Mouse (Mus musculus): ENCODE results near the gene Ehd1. TPM values are rescaled to one million over a fixed set of nuclear protein-coding genes. Genes with fewer than 3 reads are reported as not detected.

Gene Ehd1
- polyA plus RNA-seq, 1 experiment = 433 TPM

- no peaks in the 10 kb centered on the region for H3K79me2 ChIP-seq (ENCODE audit: control insufficient read depth, insufficient read depth)
- no peak overlapping the region for H3ac ChIP-seq (ENCODE audit: control insufficient read depth, insufficient read length)
- H3K36me3 ChIP-seq (ENCODE audit: control insufficient read depth, insufficient read depth) = no peaks in the 10 kb centered on the region
- no peaks in the 10 kb centered on the region for H3K27me3 ChIP-seq (ENCODE audit: control insufficient read depth, insufficient read depth, insufficient read length)
- no peak overlapping the region for H3K4me3 ChIP-seq
- TF ChIP-seq REST (IDR thresholded peaks at IDR 0.05; ENCODE audit: insufficient read depth, insufficient read length) = no peak
- TF ChIP-seq POLR2AphosphoS2 (IDR thresholded peaks at IDR 0.05; ENCODE audit: insufficient read length, low read depth) = no peak
- TF ChIP-seq TCF3 (IDR thresholded peaks at IDR 0.05; ENCODE audit: insufficient read length, low read depth) = no peak
- TF ChIP-seq TCF12 (IDR thresholded peaks at IDR 0.05; ENCODE audit: insufficient read depth, poor library complexity, severe bottlenecking) = no peak
- no peak for TF ChIP-seq SRF (IDR thresholded peaks at IDR 0.05; ENCODE audit: control insufficient read depth, insufficient read length, low read depth)
- TF ChIP-seq USF1 (IDR thresholded peaks at IDR 0.05; ENCODE audit: low read depth) = no peak
- no peak for TF ChIP-seq MYOD1 (IDR thresholded peaks at IDR 0.05; ENCODE audit: control insufficient read depth in 1 of 3, insufficient read length in 2 of 3, low read depth in 2 of 3)
- TF ChIP-seq E2F4 (IDR thresholded peaks at IDR 0.05; ENCODE audit: insufficient read depth) = no peak
- no peak for TF ChIP-seq POLR2A (IDR thresholded peaks at IDR 0.05; ENCODE audit: insufficient read length, low read depth)
- no peak for TF ChIP-seq MYOG (IDR thresholded peaks at IDR 0.05; ENCODE audit: control insufficient read depth in 1 of 3, insufficient read depth in 1 of 3, insufficient read length in 2 of 3, low read depth in 2 of 3)
- no peak for TF ChIP-seq CEBPB (IDR thresholded peaks at IDR 0.05; ENCODE audit: insufficient read depth, poor library complexity, severe bottlenecking)
- no peak for TF ChIP-seq MAX (IDR thresholded peaks at IDR 0.05; ENCODE audit: low read depth)
- H3K4me2 ChIP-seq (ENCODE audit: low read depth) = no peak overlapping the region
Measured at GRCm38 (mm10) chr19:6346661-6347060, 70.1 kb downstream of the Ehd1 start.

DNA sequence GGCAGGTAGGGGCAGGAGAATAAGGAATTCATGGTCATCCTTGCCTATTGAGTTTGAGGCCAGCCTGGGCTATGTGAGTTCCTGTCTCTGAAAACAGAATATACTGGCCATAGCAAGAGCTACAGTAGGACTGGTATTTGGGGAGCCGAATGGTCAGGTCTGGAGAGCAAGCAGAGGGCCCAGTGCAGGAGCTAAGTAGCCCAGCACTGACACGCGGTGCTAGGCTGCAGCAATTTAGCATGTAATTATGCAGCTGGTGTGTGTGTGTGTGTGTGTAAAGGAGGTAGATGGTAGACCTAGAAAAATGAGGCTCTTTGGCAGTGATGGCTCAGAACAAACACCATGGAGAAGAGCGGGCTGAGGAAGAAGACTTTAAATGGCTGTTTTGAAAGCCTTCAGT is 71.1 kb downstream of the Ehd1 start:
- H3ac ChIP-seq (ENCODE audit: control insufficient read depth, insufficient read length) = no peak overlapping the region
- H3K27me3 ChIP-seq (ENCODE audit: control insufficient read depth, insufficient read depth, insufficient read length) = no peaks in the 10 kb centered on the region
- H3K36me3 ChIP-seq (ENCODE audit: control insufficient read depth, insufficient read depth) = no peaks in the 10 kb centered on the region
- no peaks in the 10 kb centered on the region for H3K79me2 ChIP-seq (ENCODE audit: control insufficient read depth, insufficient read depth)
- H3K4me2 ChIP-seq (ENCODE audit: low read depth) = no peak overlapping the region
- TF ChIP-seq USF1 (IDR thresholded peaks at IDR 0.05; ENCODE audit: low read depth) = no peak
- TF ChIP-seq SRF (IDR thresholded peaks at IDR 0.05; ENCODE audit: control insufficient read depth, insufficient read length, low read depth) = no peak
- TF ChIP-seq MYOG (IDR thresholded peaks at IDR 0.05; ENCODE audit: control insufficient read depth in 1 of 3, insufficient read depth in 1 of 3, insufficient read length in 2 of 3, low read depth in 2 of 3) = no peak
- no peak for TF ChIP-seq POLR2A (IDR thresholded peaks at IDR 0.05; ENCODE audit: insufficient read length, low read depth)
- TF ChIP-seq CEBPB (IDR thresholded peaks at IDR 0.05; ENCODE audit: insufficient read depth, poor library complexity, severe bottlenecking) = no peak
- TF ChIP-seq E2F4 (IDR thresholded peaks at IDR 0.05; ENCODE audit: insufficient read depth) = no peak
- no peak for TF ChIP-seq POLR2AphosphoS2 (IDR thresholded peaks at IDR 0.05; ENCODE audit: insufficient read length, low read depth)
- TF ChIP-seq TCF12 (IDR thresholded peaks at IDR 0.05; ENCODE audit: insufficient read depth, poor library complexity, severe bottlenecking) = no peak
- TF ChIP-seq REST (IDR thresholded peaks at IDR 0.05; ENCODE audit: insufficient read depth, insufficient read length) = no peak
- H3K4me3 ChIP-seq = no peak overlapping the region

- TF ChIP-seq TCF12 (IDR thresholded peaks at IDR 0.05; ENCODE audit: insufficient read depth, poor library complexity, severe bottlenecking) = no peak
- TF ChIP-seq E2F4 (IDR thresholded peaks at IDR 0.05; ENCODE audit: insufficient read depth) = no peak
- TF ChIP-seq POLR2A (IDR thresholded peaks at IDR 0.05; ENCODE audit: insufficient read length, low read depth) = no peak
- TF ChIP-seq REST (IDR thresholded peaks at IDR 0.05; ENCODE audit: insufficient read depth, insufficient read length) = no peak
- no peak for TF ChIP-seq TCF3 (IDR thresholded peaks at IDR 0.05; ENCODE audit: insufficient read length, low read depth)
- no peak for TF ChIP-seq MAX (IDR thresholded peaks at IDR 0.05; ENCODE audit: low read depth)
- TF ChIP-seq USF1 (IDR thresholded peaks at IDR 0.05; ENCODE audit: low read depth) = no peak
- no peak for TF ChIP-seq MYOD1 (IDR thresholded peaks at IDR 0.05; ENCODE audit: control insufficient read depth in 1 of 3, insufficient read length in 2 of 3, low read depth in 2 of 3)
- TF ChIP-seq CEBPB (IDR thresholded peaks at IDR 0.05; ENCODE audit: insufficient read depth, poor library complexity, severe bottlenecking) = no peak
- no peak for TF ChIP-seq MYOG (IDR thresholded peaks at IDR 0.05; ENCODE audit: control insufficient read depth in 1 of 3, insufficient read depth in 1 of 3, insufficient read length in 2 of 3, low read depth in 2 of 3)
- no peak for TF ChIP-seq POLR2AphosphoS2 (IDR thresholded peaks at IDR 0.05; ENCODE audit: insufficient read length, low read depth)
- H3ac ChIP-seq (ENCODE audit: control insufficient read depth, insufficient read length) = no peak overlapping the region
- no peaks in the 10 kb centered on the region for H3K79me2 ChIP-seq (ENCODE audit: control insufficient read depth, insufficient read depth)
- H3K4me3 ChIP-seq = no peak overlapping the region
- H3K4me2 ChIP-seq (ENCODE audit: low read depth) = no peak overlapping the region
- no peaks in the 10 kb centered on the region for H3K27me3 ChIP-seq (ENCODE audit: control insufficient read depth, insufficient read depth, insufficient read length)
- no peaks in the 10 kb centered on the region for H3K36me3 ChIP-seq (ENCODE audit: control insufficient read depth, insufficient read depth)
Measured at GRCm38 (mm10) chr19:6348717-6349116, 72.2 kb downstream of the Ehd1 start.

DNA sequence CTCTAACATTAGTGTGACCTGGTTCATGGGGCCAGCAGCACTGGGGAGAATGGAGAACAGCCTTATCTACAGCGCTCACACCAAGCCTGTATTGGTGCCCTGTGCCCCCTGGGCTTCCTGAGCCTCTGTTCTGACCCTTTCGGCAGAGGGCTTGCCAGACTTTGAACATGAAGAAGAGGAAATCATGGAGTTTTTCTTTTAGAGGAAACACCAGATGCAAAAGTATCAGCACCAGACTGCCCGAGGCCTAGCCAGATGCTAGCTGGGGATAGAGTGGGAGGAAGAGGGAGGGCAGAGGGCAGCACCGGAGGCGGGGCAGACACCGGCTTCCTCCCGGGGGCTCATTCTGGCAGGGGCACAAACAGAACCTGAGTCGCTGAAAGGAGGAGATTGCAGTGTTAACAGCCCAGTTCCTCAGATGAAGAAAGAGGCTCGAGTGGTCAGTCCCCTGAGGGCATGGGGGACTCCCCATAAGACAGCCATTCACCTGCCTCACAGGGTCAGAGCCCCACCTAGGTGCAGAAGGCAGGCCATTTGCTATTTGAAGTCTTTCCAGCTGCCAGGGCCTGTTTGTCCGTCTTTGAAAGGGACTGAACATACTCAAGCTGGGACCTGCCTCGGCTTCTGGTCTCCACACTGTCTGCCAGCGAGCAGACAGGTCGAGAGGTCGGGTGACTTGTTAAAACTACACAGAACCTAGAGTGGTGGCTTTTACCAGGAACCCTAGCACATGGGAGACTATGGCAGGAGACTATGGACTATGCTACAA is 72.9 kb downstream of the Ehd1 start:
- Histone ChIP-seq H3K36me3 (ENCODE audit: control insufficient read depth, insufficient read depth) (no peaks in the 10 kb centered on the region), H3K4me2 (ENCODE audit: low read depth) (no peak overlapping the region), H3K79me2 (ENCODE audit: control insufficient read depth, insufficient read depth) (no peaks in the 10 kb centered on the region), H3ac (ENCODE audit: control insufficient read depth, insufficient read length) (no peak overlapping the region), H3K27me3 (ENCODE audit: control insufficient read depth, insufficient read depth, insufficient read length) (no peaks in the 10 kb centered on the region), H3K4me3 (no peak overlapping the region)
- TF ChIP-seq REST (IDR thresholded peaks at IDR 0.05; ENCODE audit: insufficient read depth, insufficient read length) = no peak
- no peak for TF ChIP-seq MYOG (IDR thresholded peaks at IDR 0.05; ENCODE audit: control insufficient read depth in 1 of 3, insufficient read depth in 1 of 3, insufficient read length in 2 of 3, low read depth in 2 of 3)
- TF ChIP-seq TCF3 (IDR thresholded peaks at IDR 0.05; ENCODE audit: insufficient read length, low read depth) = no peak
- no peak for TF ChIP-seq POLR2A (IDR thresholded peaks at IDR 0.05; ENCODE audit: insufficient read length, low read depth)
- no peak for TF ChIP-seq MYOD1 (IDR thresholded peaks at IDR 0.05; ENCODE audit: control insufficient read depth in 1 of 3, insufficient read length in 2 of 3, low read depth in 2 of 3)
- TF ChIP-seq MAX (IDR thresholded peaks at IDR 0.05; ENCODE audit: low read depth) = no peak
- TF ChIP-seq CEBPB (IDR thresholded peaks at IDR 0.05; ENCODE audit: insufficient read depth, poor library complexity, severe bottlenecking) = no peak
- no peak for TF ChIP-seq E2F4 (IDR thresholded peaks at IDR 0.05; ENCODE audit: insufficient read depth)
- no peak for TF ChIP-seq SRF (IDR thresholded peaks at IDR 0.05; ENCODE audit: control insufficient read depth, insufficient read length, low read depth)
- TF ChIP-seq TCF12 (IDR thresholded peaks at IDR 0.05; ENCODE audit: insufficient read depth, poor library complexity, severe bottlenecking) = no peak
- no peak for TF ChIP-seq USF1 (IDR thresholded peaks at IDR 0.05; ENCODE audit: low read depth)
- TF ChIP-seq POLR2AphosphoS2 (IDR thresholded peaks at IDR 0.05; ENCODE audit: insufficient read length, low read depth) = no peak

Other genes starting within 250 kb of the Ehd1 start
- gene Syvn1, start 230.1 kb upstream of the Ehd1 start, polyA plus RNA-seq (2012; fragmentation: generic; extraction: Trizol) = 24.3 TPM
- gene Mrpl49, start 218.9 kb upstream of the Ehd1 start, polyA plus RNA-seq (2012; fragmentation: generic; extraction: Trizol) = 43.0 TPM
- 2,772 TPM for gene Fau, start 218.9 kb upstream of the Ehd1 start, polyA plus RNA-seq (2012; fragmentation: generic; extraction: Trizol)
- 44.3 TPM for gene Znhit2, start 215.5 kb upstream of the Ehd1 start, polyA plus RNA-seq (2012; fragmentation: generic; extraction: Trizol)
- 37.1 TPM for gene Tm7sf2, start 208.4 kb upstream of the Ehd1 start, polyA plus RNA-seq (2012; fragmentation: generic; extraction: Trizol)
- 49.1 TPM for gene Vps51, start 199.5 kb upstream of the Ehd1 start, polyA plus RNA-seq (2012; fragmentation: generic; extraction: Trizol)
- 0.13 TPM for gene Tmem262, start 196.7 kb upstream of the Ehd1 start, polyA plus RNA-seq (2012; fragmentation: generic; extraction: Trizol)
- gene Gm28374, start 194.5 kb upstream of the Ehd1 start, polyA plus RNA-seq (2012; fragmentation: generic; extraction: Trizol) = 0.26 TPM
- gene Zfpl1, start 191.8 kb upstream of the Ehd1 start, polyA plus RNA-seq (2012; fragmentation: generic; extraction: Trizol) = 68.5 TPM
- 7.7 TPM for gene Cdca5, start 191.7 kb upstream of the Ehd1 start, polyA plus RNA-seq (2012; fragmentation: generic; extraction: Trizol)
- 0.07 TPM for gene AC131692.1, start 182.3 kb upstream of the Ehd1 start, polyA plus RNA-seq (2012; fragmentation: generic; extraction: Trizol)
- gene Naaladl1, start 170.9 kb upstream of the Ehd1 start, polyA plus RNA-seq (2012; fragmentation: generic; extraction: Trizol) = 0.11 TPM
- gene Sac3d1, start 158.1 kb upstream of the Ehd1 start, polyA plus RNA-seq (2012; fragmentation: generic; extraction: Trizol) = 27.5 TPM
- gene Snx15, start 148.4 kb upstream of the Ehd1 start, polyA plus RNA-seq (2012; fragmentation: generic; extraction: Trizol) = 18.5 TPM
- 0.05 TPM for gene Batf2, start 135.7 kb upstream of the Ehd1 start, polyA plus RNA-seq (2012; fragmentation: generic; extraction: Trizol)
- gene Arl2, start 135.2 kb upstream of the Ehd1 start, polyA plus RNA-seq (2012; fragmentation: generic; extraction: Trizol) = 110 TPM
- gene Majin, start 92.3 kb upstream of the Ehd1 start, polyA plus RNA-seq (2012; fragmentation: generic; extraction: Trizol) = not detected
- 0.40 TPM for gene Gpha2, start 50.3 kb upstream of the Ehd1 start, polyA plus RNA-seq (2012; fragmentation: generic; extraction: Trizol)
- 51.4 TPM for gene Ppp2r5b, start 40.9 kb upstream of the Ehd1 start, polyA plus RNA-seq (2012; fragmentation: generic; extraction: Trizol)
- 15.2 TPM for gene Atg2a, start 35.1 kb upstream of the Ehd1 start, polyA plus RNA-seq (2012; fragmentation: generic; extraction: Trizol)
- gene Cdc42bpg, start 29.7 kb downstream of the Ehd1 start, polyA plus RNA-seq (2012; fragmentation: generic; extraction: Trizol) = 10.0 TPM
- gene Men1, start 58.3 kb downstream of the Ehd1 start, polyA plus RNA-seq (2012; fragmentation: generic; extraction: Trizol) = 37.2 TPM
- 10.0 TPM for gene Map4k2, start 64.4 kb downstream of the Ehd1 start, polyA plus RNA-seq (2012; fragmentation: generic; extraction: Trizol)
- 131 TPM for gene Sf1, start 87.0 kb downstream of the Ehd1 start, polyA plus RNA-seq (2012; fragmentation: generic; extraction: Trizol)
- gene Pygm, start 107.7 kb downstream of the Ehd1 start, polyA plus RNA-seq (2012; fragmentation: generic; extraction: Trizol) = 232 TPM
- 8.0 TPM for gene Rasgrp2, start 122.6 kb downstream of the Ehd1 start, polyA plus RNA-seq (2012; fragmentation: generic; extraction: Trizol)
- 0.01 TPM for gene Nrxn2, start 142.0 kb downstream of the Ehd1 start, polyA plus RNA-seq (2012; fragmentation: generic; extraction: Trizol)

All from myocyte (in vitro differentiated cells).